Mouse (Mus musculus) heart, embryonic 13.5 days (tissue): ENCODE measurements around the gene Bcar1. TPM values are rescaled to one million over a fixed set of nuclear protein-coding genes. Genes with fewer than 3 reads are reported as not detected.
A peak's percentile ranks its signal among the peaks of the same experiment; 100 is the strongest.

Experiments
- ATAC-seq: fragments of 200-750 bp; cut with Nextera tagmentation; 2 replicates; pipeline ENCODE4 v1.8.0; 2017; ENCODE audit warnings: moderate TSS enrichment; ENCODE audit not compliant: insufficient number of reproducible peaks, low FRiP score, low TSS enrichment; ENCODE audit errors: extremely low read depth
- H3K27ac ChIP-seq: fragments of 300-500 bp; sonication (generic); replicated peaks from 2 replicates; pipeline ENCODE4 v1.5.1; 2015; ENCODE audit warnings: moderate library complexity, mild to moderate bottlenecking, inconsistent platforms
- H3K27me3 ChIP-seq: fragments of 300-500 bp; sonication (generic); replicated peaks from 2 replicates; pipeline ENCODE4 v1.6.1; 2015; ENCODE audit warnings: mild to moderate bottlenecking, inconsistent platforms
- H3K36me3 ChIP-seq: fragments of 300-500 bp; sonication (generic); 2 replicates; pipeline ENCODE4 v1.6.1; 2015; ENCODE audit warnings: mild to moderate bottlenecking, inconsistent platforms
- H3K4me1 ChIP-seq: fragments of 300-500 bp; sonication (generic); 2 replicates; pipeline ENCODE4 v1.6.1; 2015; ENCODE audit warnings: inconsistent platforms
- H3K4me2 ChIP-seq: fragments of 300-500 bp; sonication (generic); 2 replicates; pipeline ENCODE4 v1.6.1; 2015; ENCODE audit warnings: inconsistent platforms, mild to moderate bottlenecking, moderate library complexity
- H3K4me3 ChIP-seq: fragments of 300-500 bp; sonication (generic); 2 replicates; pipeline ENCODE4 v1.5.1; 2015; ENCODE audit warnings: moderate library complexity, mild to moderate bottlenecking, inconsistent platforms
- H3K9ac ChIP-seq: fragments of 300-500 bp; sonication (generic); 2 replicates; pipeline ENCODE4 v1.6.1; 2015; ENCODE audit warnings: inconsistent platforms, mild to moderate bottlenecking, moderate library complexity
- H3K9me3 ChIP-seq: fragments of 300-500 bp; sonication (generic); 2 replicates; pipeline ENCODE4 v1.6.1; 2016; ENCODE audit warnings: inconsistent platforms
- WGBS: fragments of 180-500 bp; shearing (Covaris S2); methylation state at CpG from one replicate; pipeline ENCODE4 v1.1.7; 2015; ENCODE audit warnings: mixed read lengths; 5-methylcytosine and 5-hydroxymethylcytosine counted together
- polyA plus RNA-seq: library from polyadenylated mRNA; unstranded; fragments of >200 nt; fragmentation: Nextera tagmentation; extraction: Ambion mirVana; gene quantifications from 2 replicates; pipeline ENCODE4 v1.2.1, GENCODE M21; 2015

Gene Bcar1
- polyA plus RNA-seq, 1 experiment from 2014 or later = 40.2 TPM

DNA sequence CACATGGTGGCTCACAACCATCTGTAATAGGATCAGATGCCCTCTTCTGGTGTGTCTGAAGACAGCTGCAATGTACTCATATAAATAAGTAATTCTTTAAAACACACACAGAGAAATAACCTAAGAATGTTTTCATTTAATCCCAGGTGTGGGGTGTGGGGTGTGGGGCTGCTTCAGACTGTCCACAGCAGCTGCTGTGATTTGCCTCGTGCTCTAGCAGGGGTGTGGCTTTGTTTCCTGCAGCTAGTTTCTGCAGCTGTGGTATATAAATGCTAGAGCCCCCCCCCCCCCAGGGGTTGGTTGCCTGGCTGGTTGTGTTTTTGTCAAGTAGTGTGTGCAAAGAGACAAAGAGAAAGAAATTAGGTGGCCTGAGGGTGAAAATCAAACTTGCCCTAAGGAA is 44.6 kb downstream of the Bcar1 start:
- Histone ChIP-seq H3K36me3 (no peaks in the 10 kb centered on the region), H3K9me3 (no peaks in the 10 kb centered on the region), H3K4me1 (peaks cover 7% of the 10 kb centered on the region), H3K4me2 (no peak overlapping the region), H3K9ac (no peak overlapping the region), H3K27me3 (no peaks in the 10 kb centered on the region), H3K4me3 (no peak overlapping the region), H3K27ac (no peak overlapping the region)
- 35% methylated on average over 1 of the region's 1 CpGs for WGBS
- ATAC-seq = no peak

DNA sequence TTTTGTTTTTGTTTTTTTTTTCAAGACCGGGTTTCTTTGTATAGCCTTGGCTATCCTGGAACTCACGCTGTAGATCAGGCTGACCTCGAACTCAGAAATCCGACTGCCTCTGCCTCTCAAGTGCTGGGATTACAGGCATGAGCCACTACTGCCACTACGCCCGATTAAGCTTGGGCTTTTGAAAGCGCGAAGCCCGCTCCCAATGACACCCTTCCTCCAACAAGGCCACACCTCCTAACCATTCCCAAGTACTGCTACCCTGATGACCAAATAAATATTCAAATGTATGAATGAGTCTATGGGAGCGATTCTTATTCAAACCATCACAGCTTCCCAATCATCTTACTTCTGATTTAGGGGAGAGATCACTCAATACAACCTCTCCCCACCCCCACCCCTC is 46.0 kb downstream of the Bcar1 start:
- H3K36me3 ChIP-seq = no peaks in the 10 kb centered on the region
- no peak overlapping the region for H3K4me3 ChIP-seq
- no peaks in the 10 kb centered on the region for H3K9me3 ChIP-seq
- ATAC-seq = no peak
- no peaks in the 10 kb centered on the region for H3K27me3 ChIP-seq
- H3K4me1 ChIP-seq = peaks cover 13% of the 10 kb centered on the region
- H3K4me2 ChIP-seq = no peak overlapping the region
- H3K9ac ChIP-seq = no peak overlapping the region
- no peak overlapping the region for H3K27ac ChIP-seq
- 79% methylated on average over 10 of the region's 10 CpGs for WGBS

DNA sequence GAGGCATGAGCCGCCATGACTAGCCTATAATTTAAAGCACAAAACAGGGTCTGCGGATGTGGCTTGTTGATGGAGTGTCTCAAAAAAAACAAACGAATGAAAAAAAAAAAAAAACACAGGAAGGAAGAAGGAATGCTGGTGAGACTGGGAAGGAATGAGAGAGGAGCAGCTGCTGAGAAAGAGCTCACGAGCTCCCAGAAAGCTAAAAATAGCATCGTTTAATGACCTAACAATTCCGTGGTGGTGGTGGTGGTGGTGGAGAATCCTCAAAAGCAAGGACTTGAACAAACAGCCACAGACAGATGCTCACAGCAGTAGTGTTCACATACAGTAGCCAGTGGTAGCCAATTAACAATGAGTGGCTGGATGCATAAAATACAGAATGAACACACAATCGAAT is 48.2 kb downstream of the Bcar1 start:
- Histone ChIP-seq H3K36me3 (no peaks in the 10 kb centered on the region), H3K4me3 (no peak overlapping the region), H3K27ac (no peak overlapping the region; the same call in 1 of the 2 replicates), H3K9me3 (no peaks in the 10 kb centered on the region), H3K4me1 (peaks cover 13% of the 10 kb centered on the region), H3K4me2 (no peak overlapping the region), H3K9ac (no peak overlapping the region), H3K27me3 (no peaks in the 10 kb centered on the region)
- ATAC-seq = no peak
- 39% methylated on average over 7 of the region's 7 CpGs for WGBS

DNA sequence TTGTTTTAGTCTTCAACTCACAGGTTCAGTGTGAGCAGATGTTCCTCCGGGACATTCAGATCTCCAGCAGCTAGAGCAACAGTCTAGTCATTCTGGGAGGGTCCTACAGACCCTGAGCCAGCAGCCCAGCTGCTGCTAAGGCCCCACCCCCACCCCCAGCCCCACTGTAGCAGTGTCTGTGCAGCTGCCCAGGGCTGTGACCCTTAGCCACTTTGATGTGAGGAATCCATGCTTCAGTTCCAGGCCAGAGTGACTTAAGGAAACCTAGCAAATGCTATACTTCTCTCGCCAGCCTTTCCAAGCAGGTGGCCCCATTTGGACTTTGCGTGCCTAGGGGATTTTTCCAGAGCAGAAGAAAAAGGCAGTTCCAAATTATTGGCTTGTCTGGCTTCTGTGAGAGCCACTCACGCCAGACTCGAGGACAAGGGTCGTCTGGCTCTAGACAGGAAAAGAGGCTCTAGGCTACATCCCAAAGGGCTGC is 50.3 kb downstream of the Bcar1 start:
- Histone ChIP-seq H3K27ac (no peak overlapping the region), H3K36me3 (no peaks in the 10 kb centered on the region), H3K9ac (no peak overlapping the region), H3K4me3 (no peak overlapping the region), H3K4me2 (no peak overlapping the region), H3K4me1 (peaks cover 13% of the 10 kb centered on the region), H3K27me3 (no peaks in the 10 kb centered on the region), H3K9me3 (no peaks in the 10 kb centered on the region)
- whole genome bisulfite sequencing = 43% methylated on average over 6 of the region's 6 CpGs
- ATAC-seq = no peak

DNA sequence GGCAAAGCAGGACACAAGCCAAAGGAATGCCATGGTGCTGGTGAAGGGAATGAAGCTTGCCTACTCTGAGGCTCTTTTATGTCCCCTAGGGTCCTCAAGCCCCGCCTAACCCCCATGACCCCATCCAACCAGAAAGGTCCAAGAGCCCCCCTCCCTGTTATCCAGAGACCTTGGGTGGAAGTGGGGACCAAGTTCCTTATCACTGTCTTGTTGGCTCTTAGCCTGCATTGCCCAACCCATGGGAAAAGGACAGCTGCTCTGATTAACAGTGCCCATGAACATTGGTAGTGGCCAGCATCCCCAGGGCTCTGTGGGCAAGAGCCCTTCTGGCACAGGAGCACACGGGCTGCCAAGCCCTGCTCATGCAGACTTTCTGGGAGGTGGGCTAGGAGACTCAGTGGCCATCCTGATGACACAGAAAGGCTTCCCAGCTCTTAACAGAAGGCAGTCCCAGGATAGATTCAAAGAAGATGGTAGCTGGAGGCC is 52.6 kb downstream of the Bcar1 start, which contains the start of gene Ctrb1:
TSS of gene Ctrb1 (minus strand) at position 51 of the 486 bp plus-strand sequence.
- 72% methylated on average over 2 of the region's 2 CpGs for WGBS
- H3K9ac ChIP-seq = no peak within 1 kb of the TSS
- H3K27me3 ChIP-seq = no peaks in the 10 kb centered on the region
- H3K4me1 ChIP-seq = peaks cover 13% of the 10 kb centered on the region
- no peaks in the 10 kb centered on the region for H3K9me3 ChIP-seq
- H3K36me3 ChIP-seq = no peaks in the 10 kb centered on the region
- no peak within 1 kb of the TSS for H3K27ac ChIP-seq
- H3K4me2 ChIP-seq = no peak within 1 kb of the TSS
- ATAC-seq = no peak
- no peak within 1 kb of the TSS for H3K4me3 ChIP-seq

DNA sequence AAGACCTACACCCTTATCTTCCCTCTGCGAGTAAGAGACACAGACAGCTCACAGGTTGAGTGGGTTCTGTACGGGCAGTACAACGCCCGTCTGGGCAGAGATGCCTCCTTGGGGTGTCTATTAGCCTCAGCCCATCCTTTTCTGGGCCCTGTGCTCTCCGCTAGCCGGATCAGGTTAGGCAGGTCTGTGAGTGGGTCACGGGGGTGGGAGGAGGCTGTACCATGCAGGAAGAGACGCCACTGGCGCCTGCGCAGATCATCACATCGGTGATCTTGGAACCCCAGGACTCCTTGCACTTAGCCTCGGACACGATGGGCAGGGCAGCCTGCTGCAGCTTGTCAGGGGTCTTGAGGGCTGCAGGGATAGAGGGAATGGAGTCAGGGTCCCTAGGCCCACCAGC is 56.7 kb downstream of the Bcar1 start:
- Histone ChIP-seq H3K27me3 (no peaks in the 10 kb centered on the region), H3K4me3 (no peak overlapping the region), H3K9me3 (no peaks in the 10 kb centered on the region), H3K4me2 (no peak overlapping the region), H3K9ac (no peak overlapping the region), H3K27ac (no peak overlapping the region), H3K4me1 (no peaks in the 10 kb centered on the region), H3K36me3 (no peaks in the 10 kb centered on the region)
- WGBS = 71% methylated on average over 13 of the region's 13 CpGs
- no peak for ATAC-seq

DNA sequence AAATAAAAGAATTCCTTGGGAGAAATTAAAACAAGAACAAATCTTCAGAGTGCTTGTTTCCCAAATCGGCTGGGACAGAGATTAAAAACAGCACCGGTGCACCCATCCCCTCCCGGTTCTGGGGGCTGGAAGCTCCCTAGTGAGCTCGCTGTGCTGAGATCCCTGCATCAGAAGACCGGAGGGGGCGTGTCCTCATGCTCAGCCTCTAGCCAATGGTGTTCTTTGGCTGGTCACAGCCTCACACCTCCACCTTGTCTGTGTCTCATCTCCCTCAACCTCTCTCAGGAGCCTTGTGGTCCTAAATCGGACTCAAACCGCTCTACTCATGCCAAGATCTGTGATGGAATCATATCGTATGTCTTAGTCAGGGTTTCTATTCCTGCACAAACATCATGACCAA is 61.1 kb downstream of the Bcar1 start:
- no peak for ATAC-seq
- H3K4me3 ChIP-seq = no peak overlapping the region
- no peaks in the 10 kb centered on the region for H3K9me3 ChIP-seq
- H3K4me2 ChIP-seq = no peak overlapping the region
- WGBS = 24% methylated on average over 9 of the region's 9 CpGs
- no peaks in the 10 kb centered on the region for H3K27me3 ChIP-seq
- H3K9ac ChIP-seq = no peak overlapping the region
- no peaks in the 10 kb centered on the region for H3K4me1 ChIP-seq
- H3K36me3 ChIP-seq = no peaks in the 10 kb centered on the region
- H3K27ac ChIP-seq = no peak overlapping the region

DNA sequence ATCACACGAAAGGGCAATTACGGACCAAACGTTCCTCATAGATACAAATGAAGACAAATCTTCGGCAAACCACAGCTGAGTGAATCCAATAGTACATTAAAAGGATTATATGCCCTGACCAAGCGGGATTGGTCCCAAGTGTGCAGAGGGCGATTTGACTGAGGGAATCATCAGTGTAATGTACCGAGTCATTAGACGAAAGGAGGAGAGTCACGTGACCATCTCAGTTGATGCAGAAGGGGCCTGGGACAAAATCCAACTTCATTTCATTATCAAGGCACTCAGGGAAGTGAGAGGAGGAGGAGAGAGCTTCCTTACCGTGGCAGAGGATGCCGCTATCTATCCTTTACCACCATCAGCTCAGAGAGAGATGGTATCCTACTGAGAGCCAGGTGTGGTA is 62.5 kb downstream of the Bcar1 start:
- Histone ChIP-seq H3K9ac (no peak overlapping the region), H3K4me1 (no peaks in the 10 kb centered on the region), H3K4me3 (no peak overlapping the region), H3K27ac (no peak overlapping the region), H3K27me3 (no peaks in the 10 kb centered on the region), H3K9me3 (no peaks in the 10 kb centered on the region), H3K36me3 (no peaks in the 10 kb centered on the region), H3K4me2 (no peak overlapping the region)
- 64% methylated on average over 11 of the region's 11 CpGs for WGBS
- no peak for ATAC-seq

DNA sequence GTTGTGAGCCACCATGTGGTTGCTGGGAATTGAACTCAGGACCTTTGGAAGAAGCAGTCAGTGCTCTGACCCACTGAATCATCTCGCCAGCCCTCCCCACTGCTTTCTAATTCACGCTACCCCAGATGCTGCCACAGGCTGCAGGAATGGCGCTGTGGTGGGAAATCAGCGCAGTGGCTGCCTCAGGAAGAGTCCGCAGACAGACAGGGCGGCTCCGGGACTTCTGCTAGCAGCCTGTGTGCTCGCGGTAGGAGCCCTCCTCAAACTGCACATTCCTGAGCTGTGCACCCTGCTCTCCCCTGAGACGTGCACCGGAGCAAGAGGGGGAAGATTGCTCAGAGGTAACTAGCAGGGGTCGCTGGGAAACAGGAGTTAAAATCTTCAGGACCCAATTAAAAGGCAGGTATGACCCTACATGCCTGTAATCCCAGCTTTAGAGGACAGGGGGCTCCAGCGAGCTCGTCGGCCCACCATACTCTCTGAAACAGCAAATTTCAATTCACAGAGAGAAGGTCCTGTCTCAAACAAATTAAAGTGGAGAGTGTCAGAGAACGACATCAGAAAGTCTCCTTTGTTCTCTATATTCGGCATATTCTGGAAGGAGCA is 63.1 kb downstream of the Bcar1 start:
- Histone ChIP-seq H3K4me1 (no peaks in the 10 kb centered on the region), H3K36me3 (no peaks in the 10 kb centered on the region), H3K27ac (no peak overlapping the region), H3K27me3 (no peaks in the 10 kb centered on the region), H3K9me3 (no peaks in the 10 kb centered on the region), H3K4me3 (0 out of 2 replicates have a peak overlapping the region, but pooled peaks have one; percentile 3), H3K9ac (no peak overlapping the region), H3K4me2 (peak overlapping the region; percentile 38; the same call in 1 of the 2 replicates)
- 36% methylated on average over 17 of the region's 17 CpGs for WGBS
- no peak for ATAC-seq

DNA sequence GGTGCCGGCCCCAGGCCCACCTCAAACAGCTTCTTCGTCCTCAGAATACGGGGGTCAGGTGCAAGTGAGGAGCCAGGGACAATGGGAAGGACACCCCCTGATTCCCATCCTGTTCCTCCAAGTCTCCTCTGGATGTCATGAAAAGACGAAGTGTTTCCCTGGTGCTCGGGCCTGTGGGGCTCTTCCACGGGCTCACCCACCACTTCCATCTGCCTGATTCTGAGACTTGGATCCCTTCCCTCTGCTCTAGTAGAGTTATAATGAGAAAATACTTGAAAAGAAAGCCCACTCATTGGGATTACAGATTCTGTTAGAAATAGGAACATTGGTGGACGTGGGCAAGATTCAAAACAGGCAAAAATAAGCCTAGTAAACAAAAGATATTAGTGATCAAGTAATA is 64.8 kb downstream of the Bcar1 start:
- Histone ChIP-seq H3K27ac (no peak overlapping the region), H3K9ac (no peak overlapping the region), H3K9me3 (no peaks in the 10 kb centered on the region), H3K4me2 (no peak overlapping the region), H3K36me3 (no peaks in the 10 kb centered on the region), H3K27me3 (no peaks in the 10 kb centered on the region), H3K4me1 (no peaks in the 10 kb centered on the region), H3K4me3 (no peak overlapping the region)
- 81% methylated on average over 7 of the region's 7 CpGs for WGBS
- no peak for ATAC-seq

DNA sequence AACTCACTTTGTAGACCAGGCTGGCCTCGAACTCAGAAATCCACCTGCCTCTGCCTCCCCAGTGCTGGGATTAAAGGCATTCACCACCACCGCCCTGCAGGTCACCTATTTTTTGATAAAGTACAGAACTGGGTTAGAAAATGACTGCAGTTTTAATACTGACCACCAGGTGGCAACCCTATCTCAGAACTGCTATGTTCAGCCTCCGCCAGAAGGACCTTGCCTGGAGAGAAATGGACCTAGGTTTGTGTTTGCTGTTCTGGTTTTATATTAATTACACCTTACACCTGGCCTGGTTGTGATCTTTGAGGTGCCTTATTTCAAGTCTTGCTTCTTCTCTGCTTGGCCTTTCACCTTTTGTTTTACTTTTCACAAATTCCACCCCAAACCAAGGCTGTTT is 65.5 kb downstream of the Bcar1 start:
- Histone ChIP-seq H3K27ac (no peak overlapping the region), H3K4me1 (no peaks in the 10 kb centered on the region), H3K4me2 (no peak overlapping the region), H3K9ac (no peak overlapping the region), H3K4me3 (no peak overlapping the region), H3K36me3 (no peaks in the 10 kb centered on the region), H3K27me3 (no peaks in the 10 kb centered on the region), H3K9me3 (no peaks in the 10 kb centered on the region)
- ATAC-seq = no peak
- 20% methylated on average over 3 of the region's 3 CpGs for WGBS

DNA sequence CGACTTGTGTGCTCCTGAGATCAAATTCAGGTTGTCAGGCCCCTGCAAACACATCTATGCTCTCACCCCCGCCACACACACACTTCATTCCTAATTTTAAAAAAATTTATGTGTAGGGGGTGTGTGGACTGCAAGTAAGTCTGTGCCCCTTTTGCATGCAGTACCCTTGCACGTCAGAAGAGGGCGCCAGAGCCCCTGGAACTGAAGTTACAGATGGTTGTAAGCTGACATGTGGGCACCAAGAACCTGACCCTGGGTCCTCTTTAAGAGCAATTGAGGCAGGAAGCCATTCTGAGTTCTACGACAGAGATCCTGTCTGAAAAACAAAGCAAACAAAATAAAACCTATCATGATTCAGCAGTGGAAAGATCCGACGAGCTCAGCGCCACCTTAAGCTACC is 67.4 kb downstream of the Bcar1 start:
- Histone ChIP-seq H3K4me1 (no peaks in the 10 kb centered on the region), H3K4me2 (no peak overlapping the region), H3K9ac (no peak overlapping the region), H3K36me3 (peaks cover 9% of the 10 kb centered on the region), H3K27me3 (no peaks in the 10 kb centered on the region), H3K27ac (no peak overlapping the region), H3K9me3 (no peaks in the 10 kb centered on the region), H3K4me3 (no peak overlapping the region)
- 71% methylated on average over 8 of the region's 8 CpGs for WGBS
- no peak for ATAC-seq
